Mouse (Mus musculus) CH12.LX (cell line): Measurements from ENCODE around the gene Gm4981. TPM values are rescaled to one million over a fixed set of nuclear protein-coding genes. Genes with fewer than 3 reads are reported as not detected.

Source experiments
- DNase-seq: peaks from one replicate; pipeline ENCODE4 v3.0.0-alpha.2; 2013; ENCODE audit errors: extremely low read depth
- H3K27ac ChIP-seq: 2 replicates; pipeline ENCODE4 v1.5.1; 2012; ENCODE audit warnings: low read depth, mild to moderate bottlenecking, control low read depth, moderate library complexity; ENCODE audit not compliant: insufficient read depth
- H3K27me3 ChIP-seq: replicated peaks from 2 replicates; pipeline ENCODE3; 2012; ENCODE audit warnings: inconsistent platforms
- H3K36me3 ChIP-seq, 2 experiments: replicated peaks in 1 of 2; 2 replicates each; pipeline versions ENCODE3 to v1.6.1; 2012; ENCODE audit warnings: inconsistent platforms in 1 of 2, low read length in 1 of 2, mild to moderate bottlenecking in 1 of 2, mixed read lengths in 1 of 2, moderate library complexity in 1 of 2; ENCODE audit not compliant: control insufficient read depth in 1 of 2, insufficient read depth in 1 of 2
- H3K4me1 ChIP-seq, 2 experiments: 2 replicates each; pipeline ENCODE4 v1.6.1; 2012; ENCODE audit warnings: inconsistent platforms in 1 of 2, moderate library complexity in 1 of 2; ENCODE audit not compliant: insufficient read depth in 2 of 2, control insufficient read depth in 1 of 2
- H3K4me2 ChIP-seq: 2 replicates; pipeline ENCODE4 v1.6.1; 2012; ENCODE audit warnings: low read depth, mild to moderate bottlenecking, control low read depth; ENCODE audit not compliant: poor library complexity, insufficient read depth, severe bottlenecking
- H3K4me3 ChIP-seq, 3 experiments: fragments of 150-350 bp in 1 of 3; sonication (generic) in 1 of 3; replicated peaks in 1 of 3; 2 replicates each; pipeline versions ENCODE3 to v1.5.1; 2011 to 2012; ENCODE audit warnings: low read depth in 2 of 3, low read length in 2 of 3, mild to moderate bottlenecking in 2 of 3, moderate library complexity in 2 of 3, control low read depth in 1 of 3, improper control_type of control experiment in 1 of 3, inconsistent platforms in 1 of 3, mixed read lengths in 1 of 3; ENCODE audit not compliant: poor library complexity in 1 of 3
- H3K79me2 ChIP-seq: replicated peaks from 2 replicates; pipeline ENCODE4 v1.6.1; 2012; ENCODE audit warnings: mild to moderate bottlenecking, moderate library complexity; ENCODE audit not compliant: control insufficient read depth, poor library complexity, insufficient read depth, severe bottlenecking; ENCODE audit errors: extremely low read depth
- H3K9ac ChIP-seq: 2 replicates; pipeline ENCODE4 v1.6.1; 2012; ENCODE audit warnings: low read depth, mild to moderate bottlenecking, control low read depth, moderate library complexity; ENCODE audit not compliant: insufficient read depth
- H3K9me3 ChIP-seq: replicated peaks from 2 replicates; pipeline ENCODE3; 2012; ENCODE audit warnings: low read length, inconsistent platforms, mixed read lengths
- BHLHE40 ChIP-seq: IDR thresholded peaks from 2 replicates; pipeline ENCODE4 v1.6.1; 2011; ENCODE audit warnings: mild to moderate bottlenecking, low read depth, low read length, improper control_type of control experiment
- CHD1 ChIP-seq: IDR thresholded peaks from 2 replicates; pipeline ENCODE4 v1.6.1; 2012; ENCODE audit warnings: low read depth, low read length, improper control_type of control experiment, inconsistent platforms
- CHD2 ChIP-seq: IDR thresholded peaks from 2 replicates; pipeline ENCODE4 v1.6.1; 2011; ENCODE audit warnings: low read length, improper control_type of control experiment
- CTCF ChIP-seq, 2 experiments: IDR thresholded peaks in 1 of 2; conservative IDR thresholded peaks in 1 of 2; 2 replicates each; pipeline ENCODE4 v1.5.1; 2011 to 2012; ENCODE audit warnings: low read depth in 2 of 2, low read length in 2 of 2, improper control_type of control experiment in 1 of 2, inconsistent platforms in 1 of 2, mild to moderate bottlenecking in 1 of 2, moderate library complexity in 1 of 2
- E2F4 ChIP-seq: IDR thresholded peaks from 2 replicates; pipeline ENCODE4 v1.6.1; 2011; ENCODE audit warnings: low read depth, low read length, improper control_type of control experiment; ENCODE audit not compliant: insufficient replicate concordance
- ELF1 ChIP-seq: IDR thresholded peaks from 2 replicates; pipeline ENCODE4 v1.6.1; 2014; ENCODE audit warnings: low read depth, mild to moderate bottlenecking, inconsistent platforms, low read length, improper control_type of control experiment
- ETS1 ChIP-seq: conservative IDR thresholded peaks from 2 replicates; pipeline ENCODE4 v1.6.1; 2012; ENCODE audit warnings: low read depth, mild to moderate bottlenecking, inconsistent platforms, low read length, improper control_type of control experiment, moderate library complexity
- GABPA ChIP-seq: IDR thresholded peaks from 2 replicates; pipeline ENCODE4 v1.6.1; 2012; ENCODE audit warnings: low read depth, low read length, improper control_type of control experiment, inconsistent platforms; ENCODE audit not compliant: insufficient replicate concordance
- HCFC1 ChIP-seq: IDR thresholded peaks from 2 replicates; pipeline ENCODE4 v1.6.1; 2012; ENCODE audit warnings: low read depth, mild to moderate bottlenecking, inconsistent platforms, low read length, improper control_type of control experiment
- IRF4 ChIP-seq: IDR thresholded peaks from 2 replicates; pipeline ENCODE4 v1.6.1; 2014; ENCODE audit warnings: low read depth, mild to moderate bottlenecking, inconsistent platforms, low read length, improper control_type of control experiment
- JUN ChIP-seq: IDR thresholded peaks from 2 replicates; pipeline ENCODE4 v1.6.1; 2011; ENCODE audit warnings: low read depth, mild to moderate bottlenecking, low read length, improper control_type of control experiment, moderate library complexity; ENCODE audit not compliant: insufficient read depth
- JUND ChIP-seq: conservative IDR thresholded peaks from 2 replicates; pipeline ENCODE4 v1.6.1; 2011; ENCODE audit warnings: low read depth, low read length, improper control_type of control experiment
- MAFK ChIP-seq: IDR thresholded peaks from 2 replicates; pipeline ENCODE4 v1.6.1; 2011; ENCODE audit warnings: low read length, improper control_type of control experiment; ENCODE audit not compliant: insufficient replicate concordance
- MAX ChIP-seq: IDR thresholded peaks from 2 replicates; pipeline ENCODE4 v1.6.1; 2011; ENCODE audit warnings: low read length, improper control_type of control experiment
- MAZ ChIP-seq: IDR thresholded peaks from 2 replicates; pipeline ENCODE4 v1.6.1; 2012; ENCODE audit warnings: low read depth, mild to moderate bottlenecking, inconsistent platforms, low read length, improper control_type of control experiment, moderate library complexity
- MEF2A ChIP-seq: IDR thresholded peaks from 2 replicates; pipeline ENCODE4 v1.6.1; 2014; ENCODE audit warnings: low read depth, mild to moderate bottlenecking, inconsistent platforms, low read length, improper control_type of control experiment, borderline replicate concordance
- MXI1 ChIP-seq: IDR thresholded peaks from 2 replicates; pipeline ENCODE4 v1.6.1; 2011; ENCODE audit warnings: mild to moderate bottlenecking, low read depth, low read length, improper control_type of control experiment
- MYC ChIP-seq: IDR thresholded peaks from 2 replicates; pipeline ENCODE4 v1.6.1; 2011; ENCODE audit warnings: low read depth, mild to moderate bottlenecking, improper control_type of control experiment, low read length
- NELFE ChIP-seq: IDR thresholded peaks from 2 replicates; pipeline ENCODE4 v1.6.1; 2011; ENCODE audit warnings: low read depth, low read length, improper control_type of control experiment
- NRF1 ChIP-seq: IDR thresholded peaks from 2 replicates; pipeline ENCODE4 v1.6.1; 2014; ENCODE audit warnings: low read depth, mild to moderate bottlenecking, inconsistent platforms, low read length, improper control_type of control experiment, moderate library complexity
- PAX5 ChIP-seq: IDR thresholded peaks from 2 replicates; pipeline ENCODE4 v1.6.1; 2012; ENCODE audit warnings: low read length, inconsistent platforms, mixed read lengths
- POLR2A ChIP-seq: IDR thresholded peaks from 2 replicates; pipeline ENCODE4 v1.6.1; 2011; ENCODE audit warnings: low read depth, mild to moderate bottlenecking, improper control_type of control experiment, low read length
- RAD21 ChIP-seq: IDR thresholded peaks from 2 replicates; pipeline ENCODE4 v1.6.1; 2011; ENCODE audit warnings: low read depth, mild to moderate bottlenecking, low read length, improper control_type of control experiment, moderate library complexity
- RCOR1 ChIP-seq: conservative IDR thresholded peaks from 2 replicates; pipeline ENCODE4 v1.6.1; 2012; ENCODE audit warnings: low read depth, mild to moderate bottlenecking, inconsistent platforms, low read length, improper control_type of control experiment
- SIN3A ChIP-seq: IDR thresholded peaks from 2 replicates; pipeline ENCODE4 v1.6.1; 2012; ENCODE audit warnings: low read length, improper control_type of control experiment, inconsistent platforms
- SMC3 ChIP-seq: IDR thresholded peaks from 2 replicates; pipeline ENCODE4 v1.6.1; 2011; ENCODE audit warnings: low read depth, low read length, improper control_type of control experiment
- TBP ChIP-seq: conservative IDR thresholded peaks from 2 replicates; pipeline ENCODE4 v1.6.1; 2011; ENCODE audit warnings: low read depth, low read length, improper control_type of control experiment
- TCF12 ChIP-seq: IDR thresholded peaks from 2 replicates; pipeline ENCODE4 v1.6.1; 2014; ENCODE audit warnings: low read depth, mild to moderate bottlenecking, inconsistent platforms, low read length, improper control_type of control experiment
- UBTF ChIP-seq: IDR thresholded peaks from 2 replicates; pipeline ENCODE4 v1.6.1; 2012; ENCODE audit warnings: low read depth, mild to moderate bottlenecking, inconsistent platforms, low read length, improper control_type of control experiment, moderate library complexity
- ZC3H11A ChIP-seq: IDR thresholded peaks from 2 replicates; pipeline ENCODE4 v1.6.1; 2012; ENCODE audit warnings: low read depth, mild to moderate bottlenecking, inconsistent platforms, low read length, improper control_type of control experiment
- ZNF384 ChIP-seq: IDR thresholded peaks from 2 replicates; pipeline ENCODE4 v1.6.1; 2012; ENCODE audit warnings: low read depth, low read length, improper control_type of control experiment, inconsistent platforms
- dilution Hi-C: fragments of 300-500 bp; cut with MboI; formaldehyde crosslinking; loops from 2 replicates; pipeline ENCODE4 v1.14.3; 2020; ENCODE audit warnings: low sequenced_read_pairs; ENCODE audit not compliant: extremely low pct_unique_long_range_greater_than_20kb, extremely low pct_ligation_motif_present
- in situ Hi-C: fragments of 300-500 bp; cut with MboI; formaldehyde crosslinking; loops from 3 replicates; pipeline ENCODE4 v1.14.3; 2019; ENCODE audit warnings: low sequenced_read_pairs, low pct_ligation_motif_present, low pct_unique_long_range_greater_than_20kb, mixed read lengths
- polyA plus RNA-seq: library from polyadenylated mRNA; unstranded; fragments of >175 nt; gene quantifications from 2 replicates; pipeline ENCODE4 v1.2.1, GENCODE M21; 2012; ENCODE audit warnings: low read depth; ENCODE audit not compliant: insufficient read length
- total RNA-seq, 2 experiments: library from RNA; depleted of rRNA; stranded (reverse); fragments of 300-350 nt in 1 of 2; fragments of >200 nt in 1 of 2; gene quantifications; 2 replicates each; pipeline ENCODE4 v1.2.3; 2012 to 2014

The Gm4981 gene
- total and polyA plus RNA-seq, 3 experiments: not detected

DNA sequence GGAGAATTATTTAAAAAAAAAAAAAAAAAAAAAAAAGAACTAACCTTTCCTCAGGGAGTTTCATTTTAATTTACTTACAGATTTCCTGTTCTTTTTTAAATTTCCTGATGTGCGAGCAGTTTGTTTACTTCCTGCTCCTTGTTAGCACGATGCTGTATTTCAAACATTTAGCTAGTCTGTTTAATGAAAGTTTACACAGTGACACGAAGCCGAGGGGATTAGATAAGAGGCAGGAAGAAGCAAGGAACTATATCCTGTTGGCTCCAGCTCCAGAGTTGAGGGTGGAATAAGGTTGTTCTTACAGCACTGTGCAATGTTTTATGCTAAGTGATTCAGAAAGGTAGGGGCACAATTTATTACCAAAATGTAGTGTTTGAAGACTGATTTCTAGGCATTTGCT is 19.5 kb upstream of the Gm4981 start:
- in situ Hi-C loops (no loop called here), dilution Hi-C loops (no loop called here)
- H3K4me2 ChIP-seq: peak overlapping the region; percentile 92
- peaks cover 9 to 26% of the 10 kb centered on the region in 2 experiments for H3K36me3 ChIP-seq
- H3K4me3 ChIP-seq: peak overlapping the region; percentile 82 to 91 (median 91)
- DNase-seq: no peak
- H3K27ac ChIP-seq: no peak overlapping the region
- peaks cover 5% of the 10 kb centered on the region; the same call in 1 of the 2 replicates for H3K79me2 ChIP-seq
- peak overlapping the region; percentile 65 for H3K9ac ChIP-seq
- H3K27me3 ChIP-seq: no peaks in the 10 kb centered on the region
- H3K4me1 ChIP-seq: peaks cover 0 to 18% of the 10 kb centered on the region in 2 experiments; a peak in 2 of 4 replicates
- 0 out of 2 replicates have a peak, but pooled peaks have one; percentile 31 for TF ChIP-seq ZNF384
- TF ChIP-seq NRF1: no peak
- TF ChIP-seq CHD1: 0 out of 2 replicates have a peak, but pooled peaks have one; percentile 57
- no peaks in the 10 kb centered on the region for H3K9me3 ChIP-seq

DNA sequence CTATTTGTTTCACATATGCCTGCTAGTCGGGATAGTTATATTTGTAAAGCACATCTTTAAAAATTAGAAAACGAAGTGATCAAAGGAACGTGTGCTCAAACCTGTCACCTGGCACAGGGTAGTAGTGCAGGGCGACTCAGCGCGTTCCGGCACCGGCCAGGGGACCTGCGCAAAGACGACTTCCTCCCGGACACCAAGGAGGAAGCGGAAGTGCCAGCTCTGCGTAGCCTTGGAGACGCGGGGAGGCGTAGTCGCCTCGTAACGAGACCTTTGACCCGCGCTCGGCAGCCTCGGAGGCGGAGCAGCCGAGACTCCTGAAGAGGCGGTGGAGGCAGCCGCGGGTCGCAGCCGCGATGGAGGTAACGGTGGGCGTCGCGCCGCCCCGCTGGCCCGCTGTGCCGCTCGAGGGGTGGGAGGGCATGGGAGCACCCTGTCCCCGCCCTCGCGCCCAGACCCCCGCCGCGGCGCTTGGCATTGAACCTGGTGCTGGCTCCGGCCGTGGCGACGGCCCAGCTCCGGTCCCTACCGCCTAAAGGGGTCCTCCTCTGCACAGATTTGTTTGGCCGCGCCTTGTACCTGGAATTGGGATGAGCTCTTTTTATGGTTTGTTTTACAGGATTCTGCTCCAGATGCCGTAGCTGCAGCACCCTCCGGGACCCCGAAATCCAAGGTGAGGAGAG is 18.9 kb upstream of the Gm4981 start, which contains the start of gene Gcc2:
Gcc2 (plus strand) TSS at position 285 of the 680 bp plus-strand sequence.
- H3K4me2 ChIP-seq: peak within 1 kb of the TSS; percentile 95
- peak within 1 kb of the TSS; percentile 90 to 91 (median 91) for H3K4me3 ChIP-seq
- no peak within 1 kb of the TSS for H3K27ac ChIP-seq
- in situ Hi-C loops: no loop called here
- H3K27me3 ChIP-seq: no peaks in the 10 kb centered on the region
- H3K4me1 ChIP-seq: peaks cover 0 to 18% of the 10 kb centered on the region in 2 experiments; a peak in 2 of 4 replicates
- H3K79me2 ChIP-seq: peaks cover 5% of the 10 kb centered on the region; the same call in 1 of the 2 replicates
- H3K9me3 ChIP-seq: no peaks in the 10 kb centered on the region
- H3K9ac ChIP-seq: peak within 1 kb of the TSS; percentile 72
- DNase-seq: peak; percentile 95
- dilution Hi-C loops: no loop called here
- peaks cover 9 to 23% of the 10 kb centered on the region in 2 experiments for H3K36me3 ChIP-seq
- TF ChIP-seq POLR2A: peak; percentile 96
- no peak for TF ChIP-seq SMC3
- peak; percentile 94 for TF ChIP-seq MXI1
- peak; percentile 99 for TF ChIP-seq ELF1
- no peak for TF ChIP-seq RAD21
- TF ChIP-seq JUN: no peak
- TF ChIP-seq PAX5: no peak
- no peak; the same call in 1 of the 2 replicates for TF ChIP-seq MAX
- no peak; the same call in 1 of the 2 replicates for TF ChIP-seq CHD2
- no peak for TF ChIP-seq UBTF
- no peak for TF ChIP-seq ETS1
- peak; percentile 76 for TF ChIP-seq MYC
- peak; percentile 87 for TF ChIP-seq TBP
- no peak for TF ChIP-seq IRF4
- no peak for TF ChIP-seq MAFK
- peak; percentile 89 for TF ChIP-seq NRF1
- peak; percentile 97 for TF ChIP-seq SIN3A
- TF ChIP-seq RCOR1: no peak
- no peak; the same call in 1 of the 2 replicates for TF ChIP-seq GABPA
- TF ChIP-seq BHLHE40: peak; percentile 42
- peak; percentile 95 for TF ChIP-seq NELFE
- no peak for TF ChIP-seq ZNF384
- TF ChIP-seq HCFC1: peak; percentile 87
- no peak for TF ChIP-seq MAZ
- TF ChIP-seq MEF2A: peak; percentile 15; the same call in 1 of the 2 replicates
- no peak for TF ChIP-seq JUND
- TF ChIP-seq TCF12: peak; percentile 61
- TF ChIP-seq CTCF (conservative IDR thresholded peaks at IDR 0.05 in 1 of 2, IDR thresholded peaks at IDR 0.05 in 1 of 2; ENCODE audit: low read depth in 2 of 2, low read length in 2 of 2): no peak
- TF ChIP-seq CHD1: no peak
- no peak for TF ChIP-seq E2F4
- no peak for TF ChIP-seq ZC3H11A
